Mouse (Mus musculus): Measurements from ENCODE around the gene Ubac1. TPM values are rescaled to one million over a fixed set of nuclear protein-coding genes. Genes with fewer than 3 reads are reported as not detected.

Ubac1 gene
- total RNA-seq, 2 experiments from 2014 or later: 90.5 to 92.0 TPM

- intact Hi-C loops (cut with DNase I): no loop called here
- no peak for DNase-seq
Measured at GRCm38 (mm10) chr2:25977587-25978239, 43.8 kb downstream of the Ubac1 start.

- no peak for DNase-seq
- intact Hi-C loops (cut with DNase I): no loop called here
Measured at GRCm38 (mm10) chr2:25975141-25975770, 46.3 kb downstream of the Ubac1 start.

DNA sequence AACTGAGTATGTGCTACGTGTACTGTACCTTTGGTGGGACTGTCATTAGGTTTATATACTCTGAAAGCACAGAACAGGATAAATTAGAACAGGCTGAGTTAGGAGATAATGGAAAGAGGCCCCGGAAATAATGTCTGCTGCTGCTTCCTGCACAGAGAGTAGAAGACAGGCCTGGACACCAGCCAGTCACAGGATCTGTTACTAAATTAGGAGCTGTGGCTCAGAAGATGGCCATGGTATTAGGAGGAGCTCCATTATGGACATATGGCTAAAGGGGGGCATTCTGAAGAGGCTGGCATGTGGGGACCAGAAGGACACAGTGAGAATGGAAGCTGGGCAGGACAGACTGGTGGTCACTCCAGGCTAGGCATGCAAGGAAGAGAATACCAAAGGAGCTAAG, 51.1 kb downstream of the Ubac1 start:
- DNase-seq: peak; percentile 15
- intact Hi-C loops (cut with DNase I): no loop called here

DNA sequence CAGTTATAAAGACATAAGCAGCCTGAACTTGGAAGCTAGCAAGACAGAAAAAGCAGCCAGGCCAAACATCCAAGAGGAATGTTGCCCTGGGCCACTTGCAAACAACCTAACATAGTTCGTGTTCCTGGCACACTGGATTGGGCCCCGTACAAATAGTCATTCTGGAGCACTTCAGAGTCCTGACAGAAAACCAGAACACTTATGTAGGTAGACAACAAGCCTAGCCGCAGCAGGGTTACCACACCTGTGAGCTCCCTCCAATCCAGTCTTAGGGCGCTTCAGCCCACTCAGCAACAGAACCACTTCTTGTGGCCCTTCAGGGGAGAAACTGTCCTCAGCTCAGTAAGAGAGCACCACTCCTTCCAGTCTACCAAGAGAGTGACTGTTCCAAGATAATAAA, 52.2 kb downstream of the Ubac1 start:
- intact Hi-C loops (cut with DNase I): no loop called here

DNA sequence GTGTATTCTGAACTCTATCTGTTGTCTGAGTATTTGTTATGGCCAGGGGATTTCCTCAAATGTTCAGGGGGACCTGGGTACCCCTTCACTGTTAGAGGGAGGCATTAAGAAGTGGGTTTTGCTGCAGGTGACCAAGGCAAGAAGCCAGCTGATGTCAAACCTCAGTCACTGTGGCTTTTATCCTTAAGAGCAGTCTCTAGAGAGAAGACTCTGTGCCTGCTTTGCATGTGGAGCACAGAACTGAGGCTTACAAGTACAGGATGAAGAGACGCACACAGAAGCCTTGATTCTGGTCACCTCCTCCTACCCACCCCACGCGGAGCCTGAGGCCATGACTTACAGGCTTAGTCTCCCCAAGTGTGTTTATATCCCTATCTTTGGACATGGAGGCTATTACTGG, 72.3 kb downstream of the Ubac1 start:
- no peak for DNase-seq
- intact Hi-C loops (cut with DNase I): no loop called here

More for the DNA sequence above, 52.2 kb downstream of the Ubac1 start:
- no peak for DNase-seq

Other genes starting within 250 kb of the Ubac1 start
- gene Lcn11, start 244.7 kb downstream of the Ubac1 start, total RNA-seq (2021): not detected
- not detected for gene Gm13539, start 239.5 kb downstream of the Ubac1 start, total RNA-seq (2021)
- gene Glt6d1, start 205.9 kb downstream of the Ubac1 start, total RNA-seq (2021): not detected
- gene Lcn9, start 198.6 kb downstream of the Ubac1 start, total RNA-seq (2021): not detected
- gene Sohlh1, start 174.5 kb downstream of the Ubac1 start, total RNA-seq (2021): not detected
- 10 to 100 TPM; 62.7 to 81.2 TPM for gene Kcnt1, start 158.0 kb downstream of the Ubac1 start, total RNA-seq (2021)
- gene Camsap1, start 38.5 kb downstream of the Ubac1 start, total RNA-seq (2021): 100 to 1,000 TPM; 195 to 203 TPM
- gene Nacc2, start 101.5 kb upstream of the Ubac1 start, total RNA-seq (2021): 10 to 100 TPM; 24.6 to 26.5 TPM
- not detected for gene Lhx3, start 186.5 kb upstream of the Ubac1 start, total RNA-seq (2021)
- gene Qsox2, start 215.8 kb upstream of the Ubac1 start, total RNA-seq (2021): 10 to 100 TPM; 15.8 to 17.2 TPM

Measured in left cerebral cortex, postnatal 4 days (tissue).